10 mouse cellular contexts compared by ENCODE assay signal in the genomic region with DNA sequence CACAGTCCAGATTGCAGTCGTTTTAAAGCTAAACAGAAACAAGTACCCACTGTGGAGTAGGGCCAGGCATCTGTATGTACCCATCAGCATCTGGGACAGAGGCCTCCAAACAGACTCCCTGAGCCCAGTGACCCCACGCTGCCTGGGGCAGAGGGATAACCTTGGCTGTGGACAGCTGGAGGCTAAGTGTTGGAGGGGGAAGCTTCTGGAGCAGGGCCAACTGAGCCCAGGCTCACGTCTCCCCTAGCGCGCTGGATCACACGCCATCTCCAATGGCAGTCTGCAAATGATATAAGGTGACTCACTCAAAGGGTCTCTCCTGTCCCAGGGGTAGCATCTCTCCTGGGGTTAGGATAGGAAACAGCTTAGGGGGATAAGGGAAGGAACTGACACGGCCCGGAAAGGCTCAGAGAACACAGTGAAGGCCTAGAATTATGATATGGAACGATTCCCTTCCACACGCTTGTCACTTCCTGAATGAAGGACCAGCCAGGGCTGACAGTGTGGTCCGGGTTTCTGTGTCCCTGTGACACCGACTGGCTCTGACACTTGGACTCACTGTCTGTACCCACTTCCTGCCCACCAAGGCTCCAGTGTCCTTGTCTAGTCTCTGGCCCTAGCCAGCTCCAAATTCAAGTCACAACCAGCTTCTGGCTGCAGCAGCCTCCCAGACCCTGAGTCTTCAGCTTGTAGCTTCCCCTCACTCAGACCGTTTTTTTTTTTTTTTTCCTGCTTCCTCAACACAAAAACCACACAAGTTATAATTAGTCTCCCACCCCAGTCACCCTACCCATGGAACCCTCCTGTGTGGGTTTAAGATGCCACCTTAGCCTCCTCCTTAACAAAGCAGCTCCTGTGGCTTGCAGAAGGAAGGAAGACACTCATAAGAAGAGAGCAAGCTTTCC. TPM values are rescaled to one million over a fixed set of nuclear protein-coding genes. Genes with fewer than 3 reads are reported as not detected.
A peak's percentile ranks its signal among the peaks of the same experiment; 100 is the strongest.
DNase-seq lines count a peak whose midpoint lies in the region; ATAC-seq and TF ChIP-seq lines count a peak whose summit lies in the region.
"Had no signal": no experiment of that assay in that cellular context is flagged by ENCODE, and none has a peak within 500 bp of the region (broad histone marks: within the 10 kb centered on the region; RNA-seq: fewer than 3 reads in every experiment).

No protein-coding gene starts in this region.

- H3K9ac ChIP-seq in kidney, embryonic 16.5 days (replicated peaks; ENCODE audit: low read length) = no peak overlapping the region; the same call in 1 of the 2 replicates
- no peak overlapping the region for H3K9ac ChIP-seq in stomach, postnatal 0 days (ENCODE audit: low read length)
- no peak overlapping the region for H3K9ac ChIP-seq in hindbrain, embryonic 12.5 days

- TF ChIP-seq CTCF in stomach, postnatal 0 days (IDR thresholded peaks at IDR 0.05; ENCODE audit: low read depth) = no peak

- H3K4me2 ChIP-seq in kidney, embryonic 16.5 days (replicated peaks; ENCODE audit: low read depth, low read length) = no peak overlapping the region
- H3K4me2 ChIP-seq in stomach, postnatal 0 days (replicated peaks; ENCODE audit: low read depth) = no peak overlapping the region
- no peak overlapping the region for H3K4me2 ChIP-seq in hindbrain, embryonic 12.5 days (replicated peaks)

- H3K9me3 ChIP-seq in kidney, embryonic 16.5 days (ENCODE audit: low read length) = no peaks in the 10 kb centered on the region
- no peaks in the 10 kb centered on the region for H3K9me3 ChIP-seq in limb, embryonic 10.5 days (replicated peaks)
- H3K9me3 ChIP-seq in stomach, postnatal 0 days (ENCODE audit: control insufficient read depth, low read length) = no peaks in the 10 kb centered on the region
- no peaks in the 10 kb centered on the region for H3K9me3 ChIP-seq in hindbrain, embryonic 12.5 days (replicated peaks)

- ATAC-seq in kidney, embryonic 16.5 days (ENCODE audit: low FRiP score, low TSS enrichment) = no peak; the same call in 1 of the 2 replicates
- ATAC-seq in stomach, postnatal 0 days (ENCODE audit: low FRiP score, low TSS enrichment) = no peak
- ATAC-seq in hindbrain, embryonic 12.5 days (ENCODE audit: low FRiP score) = no peak

- no peaks in the 10 kb centered on the region for H3K36me3 ChIP-seq in kidney, embryonic 16.5 days (ENCODE audit: insufficient read depth, low read length)
- no peaks in the 10 kb centered on the region for H3K36me3 ChIP-seq in limb, embryonic 10.5 days
- no peaks in the 10 kb centered on the region for H3K36me3 ChIP-seq in stomach, postnatal 0 days (ENCODE audit: control insufficient read depth, insufficient read depth, low read length)
- no peaks in the 10 kb centered on the region for H3K36me3 ChIP-seq in hindbrain, embryonic 12.5 days

- no peaks in the 10 kb centered on the region for H3K27me3 ChIP-seq in kidney, embryonic 16.5 days (ENCODE audit: insufficient read depth, low read length)
- no peaks in the 10 kb centered on the region for H3K27me3 ChIP-seq in limb, embryonic 10.5 days (ENCODE audit: low read depth, poor library complexity, severe bottlenecking)
- H3K27me3 ChIP-seq in stomach, postnatal 0 days (ENCODE audit: control insufficient read depth, insufficient read depth, low read length) = no peaks in the 10 kb centered on the region
- H3K27me3 ChIP-seq in hindbrain, embryonic 12.5 days = no peaks in the 10 kb centered on the region

- WGBS in kidney, embryonic 16.5 days = 59% methylated on average over 13 of the region's 13 CpGs
- WGBS in limb, embryonic 10.5 days = 83% methylated on average over 13 of the region's 13 CpGs
- WGBS in stomach, postnatal 0 days = 68% methylated on average over 13 of the region's 13 CpGs
- WGBS in hindbrain, embryonic 12.5 days = 85% methylated on average over 13 of the region's 13 CpGs

- peak overlapping the region; percentile 67 for H3K27ac ChIP-seq in kidney, embryonic 16.5 days (ENCODE audit: low read length)
- H3K27ac ChIP-seq in limb, embryonic 10.5 days = peak overlapping the region; percentile 56
- H3K27ac ChIP-seq in stomach, postnatal 0 days (replicated peaks) = 0 out of 2 replicates have a peak overlapping the region, but pooled peaks have one; percentile 8
- H3K27ac ChIP-seq in hindbrain, embryonic 12.5 days = no peak overlapping the region

- no peak for TF ChIP-seq EP300 in stomach, postnatal 0 days (optimal IDR thresholded peaks at IDR 0.05)

- H3K4me3 ChIP-seq in kidney, embryonic 16.5 days (ENCODE audit: low read length) = no peak overlapping the region
- H3K4me3 ChIP-seq in limb, embryonic 10.5 days = no peak overlapping the region
- no peak overlapping the region for H3K4me3 ChIP-seq in stomach, postnatal 0 days (ENCODE audit: low read depth, low read length)
- H3K4me3 ChIP-seq in hindbrain, embryonic 12.5 days = no peak overlapping the region

- DNase-seq in kidney, adult 8-10 months = no peak
- DNase-seq in thymus, postnatal 25 days = peak; percentile 35
- DNase-seq in thymus, postnatal 36 days = no peak
- no peak for DNase-seq in limb, embryonic 10.5 days (ENCODE audit: low spot score)
- DNase-seq in stomach, postnatal 0 days (ENCODE audit: low spot score) = no peak
- DNase-seq in yolk sac, embryonic 10.5 days (ENCODE audit: low spot score) = no peak
- DNase-seq: gastrocnemius, postnatal 36 days; lung, adult 18-20 months had no signal

- peaks cover 29% of the 10 kb centered on the region for H3K4me1 ChIP-seq in kidney, embryonic 16.5 days (ENCODE audit: insufficient read depth, low read length)
- H3K4me1 ChIP-seq in limb, embryonic 10.5 days = peaks cover 25% of the 10 kb centered on the region
- H3K4me1 ChIP-seq in stomach, postnatal 0 days (replicated peaks; ENCODE audit: control insufficient read depth, insufficient read depth) = no peaks in the 10 kb centered on the region
- peaks cover 15% of the 10 kb centered on the region for H3K4me1 ChIP-seq in hindbrain, embryonic 12.5 days

RNA-seq across cellular contexts. Expression of gene Sema4d, which starts 57.3 kb away (rescaled TPM):
- 28.8 and 29.0 TPM in 2 replicates for polyA plus RNA-seq in kidney, embryonic 16.5 days (2015; fragmentation: Nextera tagmentation; extraction: Ambion mirVana)
- 5.9 and 6.0 TPM in 2 replicates for polyA plus RNA-seq in limb, embryonic 10.5 days (2016; fragmentation: Nextera tagmentation; extraction: Ambion mirVana)
- 6.7 and 8.0 TPM in 2 replicates for polyA plus RNA-seq in stomach, postnatal 0 days (2015; fragmentation: Nextera tagmentation; extraction: Ambion mirVana)
- 7.2 and 7.7 TPM in 2 replicates for polyA plus RNA-seq in hindbrain, embryonic 12.5 days (2016; fragmentation: Nextera tagmentation; extraction: Ambion mirVana)
